Mouse (Mus musculus): Measurements from ENCODE around the gene Rpl19.

- TF ChIP-seq UBTF (IDR thresholded peaks at IDR 0.05; ENCODE audit: low read depth, low read length), result no peak
- TF ChIP-seq ZKSCAN1 (IDR thresholded peaks at IDR 0.05; ENCODE audit: borderline replicate concordance, low read depth, low read length), result no peak
- no peak for TF ChIP-seq MAX (IDR thresholded peaks at IDR 0.05; ENCODE audit: low read length)
- no peak for TF ChIP-seq SMC3 (IDR thresholded peaks at IDR 0.05; ENCODE audit: low read depth, low read length)
- no peak for TF ChIP-seq MEF2A (IDR thresholded peaks at IDR 0.05; ENCODE audit: borderline replicate concordance, low read depth, low read length)
- TF ChIP-seq CTCF (conservative IDR thresholded peaks at IDR 0.05 in 1 of 2, IDR thresholded peaks at IDR 0.05 in 1 of 2; ENCODE audit: low read depth in 2 of 2, low read length in 2 of 2), result no peak
- TF ChIP-seq POLR2AphosphoS2 (IDR thresholded peaks at IDR 0.05; ENCODE audit: low read depth, low read length), result no peak
- no peak for TF ChIP-seq SIN3A (IDR thresholded peaks at IDR 0.05; ENCODE audit: low read length)
- no peak for TF ChIP-seq POLR2A (IDR thresholded peaks at IDR 0.05; ENCODE audit: low read depth, low read length)
- TF ChIP-seq USF1 (IDR thresholded peaks at IDR 0.05; ENCODE audit: low read depth, low read length), result no peak
- TF ChIP-seq CHD2 (IDR thresholded peaks at IDR 0.05; ENCODE audit: low read length), result no peak
These were observed 23.4 kb downstream of the Rpl19 start for GRCm38 (mm10) chr11:98049672-98050519.

All from CH12.LX (cell line).